Mouse (Mus musculus): Measurements from ENCODE around the gene Mapkapk5. TPM values are rescaled to one million over a fixed set of nuclear protein-coding genes. Genes with fewer than 3 reads are reported as not detected.

The Mapkapk5 gene
- polyA plus RNA-seq, 1 experiment, result 68.7 TPM

DNA sequence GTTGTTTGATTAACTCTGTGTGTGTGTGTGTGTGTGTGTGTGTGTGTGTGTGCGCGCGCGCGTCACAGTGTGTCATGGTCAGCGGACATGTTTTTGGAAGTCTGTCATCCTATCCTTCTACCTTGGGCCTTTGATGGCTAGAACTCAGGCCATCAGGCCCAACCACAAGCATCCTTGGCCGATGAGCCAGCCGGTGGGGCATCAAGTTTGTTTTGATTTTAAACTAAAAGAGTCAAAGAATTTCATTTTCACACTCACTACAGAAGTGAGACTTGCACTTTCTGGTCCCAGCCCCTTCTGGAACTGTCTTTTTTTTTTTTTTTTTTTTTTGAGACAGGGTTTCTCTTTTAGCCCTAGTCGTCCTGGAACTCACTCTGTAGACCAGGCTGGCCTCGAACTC is 39.3 kb upstream of the Mapkapk5 start:
- H3K79me2 ChIP-seq (ENCODE audit: control insufficient read depth, insufficient read depth), result peaks cover 77% of the 10 kb centered on the region
- TF ChIP-seq USF1 (IDR thresholded peaks at IDR 0.05; ENCODE audit: low read depth) (no peak), FOSL1 (IDR thresholded peaks at IDR 0.05; ENCODE audit: insufficient read depth, low read length, poor library complexity, severe bottlenecking) (peak; percentile 40)
- H3K36me3 ChIP-seq (ENCODE audit: control insufficient read depth, insufficient read depth), result peaks cover 17% of the 10 kb centered on the region
- H3ac ChIP-seq (ENCODE audit: control insufficient read depth, insufficient read length, low read depth), result no peak overlapping the region
- no peak overlapping the region for H3K4me3 ChIP-seq (ENCODE audit: insufficient read depth, poor library complexity, severe bottlenecking)
- H3K27me3 ChIP-seq (ENCODE audit: control insufficient read depth, insufficient read depth, insufficient read length), result no peaks in the 10 kb centered on the region
- peaks cover 44% of the 10 kb centered on the region for H3K79me3 ChIP-seq (ENCODE audit: low read depth)

DNA sequence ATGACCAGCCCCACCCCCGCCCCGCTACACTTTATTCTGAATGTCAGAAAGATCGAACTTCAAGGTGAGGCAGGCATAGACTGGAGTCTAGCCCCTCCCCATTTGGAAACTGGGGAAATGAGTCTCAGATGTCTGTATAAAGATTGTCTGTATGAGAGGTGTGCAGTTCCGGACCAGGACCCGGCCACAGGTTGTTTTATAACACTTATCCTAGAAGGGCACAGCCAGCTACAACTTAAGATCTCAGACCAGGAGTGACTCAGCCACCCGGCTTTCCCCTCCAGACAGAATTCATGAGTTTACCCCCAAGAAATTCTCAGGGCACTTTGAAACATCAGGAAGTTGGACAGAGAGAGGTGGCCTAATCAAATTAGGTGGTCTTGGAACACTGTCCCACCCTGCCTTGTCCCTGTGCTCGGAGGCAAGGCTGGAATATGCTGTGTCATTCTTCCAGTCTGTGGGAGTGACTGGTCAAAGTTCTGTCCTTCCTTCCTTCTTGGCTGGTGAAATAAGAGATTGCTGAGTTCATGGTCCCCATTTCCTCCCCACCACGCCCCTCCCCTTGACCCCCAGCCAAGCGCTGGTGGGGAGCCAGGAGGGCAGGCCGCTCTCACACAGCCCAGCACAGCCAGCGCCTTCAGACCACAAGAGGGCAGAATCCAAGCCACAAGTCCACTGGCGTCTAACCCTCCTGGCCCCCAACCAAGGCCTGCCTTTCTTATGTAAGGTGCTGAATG is 38.2 kb upstream of the Mapkapk5 start:
- Histone ChIP-seq H3K4me3 (ENCODE audit: insufficient read depth, poor library complexity, severe bottlenecking) (no peak overlapping the region), H3K27me3 (ENCODE audit: control insufficient read depth, insufficient read depth, insufficient read length) (no peaks in the 10 kb centered on the region), H3K79me2 (ENCODE audit: control insufficient read depth, insufficient read depth) (peaks cover 67% of the 10 kb centered on the region), H3K36me3 (ENCODE audit: control insufficient read depth, insufficient read depth) (peaks cover 28% of the 10 kb centered on the region), H3K79me3 (ENCODE audit: low read depth) (peaks cover 37% of the 10 kb centered on the region), H3ac (ENCODE audit: control insufficient read depth, insufficient read length, low read depth) (no peak overlapping the region)
- no peak for TF ChIP-seq FOSL1 (IDR thresholded peaks at IDR 0.05; ENCODE audit: insufficient read depth, low read length, poor library complexity, severe bottlenecking)
- no peak for TF ChIP-seq USF1 (IDR thresholded peaks at IDR 0.05; ENCODE audit: low read depth)
- TF ChIP-seq MAX (IDR thresholded peaks at IDR 0.05), result peak; percentile 49
- peak; percentile 86 for TF ChIP-seq CTCF (IDR thresholded peaks at IDR 0.05; ENCODE audit: control insufficient read depth, insufficient read depth, insufficient read length)

DNA sequence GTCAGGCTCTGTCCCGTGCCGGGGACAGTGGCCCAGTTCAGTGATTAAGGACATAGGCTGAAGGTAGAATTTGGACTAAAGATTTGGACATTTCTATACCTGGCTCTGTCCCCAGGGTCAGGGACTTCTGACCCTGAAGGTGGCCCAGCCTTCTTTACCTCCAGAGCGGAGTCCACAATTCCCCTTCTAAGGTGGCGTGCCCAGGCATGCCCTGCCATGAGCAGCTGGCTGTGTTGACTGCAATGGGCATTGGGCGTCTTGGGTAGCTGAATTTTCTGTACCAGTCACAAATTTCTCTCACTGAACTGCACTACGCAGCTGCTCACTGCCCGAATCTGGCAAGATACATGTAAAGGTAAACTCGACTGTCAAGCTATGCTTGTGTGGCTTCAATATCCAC is 36.2 kb upstream of the Mapkapk5 start:
- Histone ChIP-seq H3ac (ENCODE audit: control insufficient read depth, insufficient read length, low read depth) (no peak overlapping the region), H3K79me3 (ENCODE audit: low read depth) (peaks cover 28% of the 10 kb centered on the region), H3K79me2 (ENCODE audit: control insufficient read depth, insufficient read depth) (peaks cover 47% of the 10 kb centered on the region), H3K36me3 (ENCODE audit: control insufficient read depth, insufficient read depth) (peaks cover 44% of the 10 kb centered on the region), H3K4me3 (ENCODE audit: insufficient read depth, poor library complexity, severe bottlenecking) (no peak overlapping the region), H3K27me3 (ENCODE audit: control insufficient read depth, insufficient read depth, insufficient read length) (no peaks in the 10 kb centered on the region)
- TF ChIP-seq MAX (IDR thresholded peaks at IDR 0.05), result no peak
- TF ChIP-seq FOSL1 (IDR thresholded peaks at IDR 0.05; ENCODE audit: insufficient read depth, low read length, poor library complexity, severe bottlenecking), result no peak
- TF ChIP-seq CEBPB (IDR thresholded peaks at IDR 0.05; ENCODE audit: low read depth), result no peak

DNA sequence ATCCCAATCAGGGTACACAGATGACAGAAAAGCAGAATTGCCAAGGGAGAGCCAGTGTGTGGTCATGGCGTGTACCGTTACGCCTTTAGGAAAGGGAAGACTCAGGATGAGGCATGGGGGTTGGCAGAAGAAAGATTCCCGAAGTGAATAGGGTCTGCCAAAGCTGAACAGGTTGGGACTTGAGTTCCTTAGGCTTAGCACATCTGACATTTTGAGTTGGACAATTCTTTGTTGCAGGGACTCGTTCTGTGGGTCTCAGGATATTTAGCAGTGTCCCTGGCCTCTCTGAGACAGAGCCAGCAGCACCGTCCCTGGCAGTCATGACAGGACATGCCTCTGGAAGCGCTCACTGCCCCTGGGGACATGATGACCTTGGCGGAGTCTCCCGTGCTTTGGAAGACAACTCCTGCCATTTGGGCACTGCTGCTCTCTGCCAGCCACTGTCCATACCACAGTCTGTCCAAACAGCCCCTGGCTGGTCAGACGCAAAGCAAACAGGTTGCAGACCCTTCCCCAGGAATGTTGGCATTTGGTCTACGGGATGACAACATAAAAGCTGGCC is 31.3 kb upstream of the Mapkapk5 start:
- H3K79me2 ChIP-seq (ENCODE audit: control insufficient read depth, insufficient read depth), result peaks cover 21% of the 10 kb centered on the region

DNA sequence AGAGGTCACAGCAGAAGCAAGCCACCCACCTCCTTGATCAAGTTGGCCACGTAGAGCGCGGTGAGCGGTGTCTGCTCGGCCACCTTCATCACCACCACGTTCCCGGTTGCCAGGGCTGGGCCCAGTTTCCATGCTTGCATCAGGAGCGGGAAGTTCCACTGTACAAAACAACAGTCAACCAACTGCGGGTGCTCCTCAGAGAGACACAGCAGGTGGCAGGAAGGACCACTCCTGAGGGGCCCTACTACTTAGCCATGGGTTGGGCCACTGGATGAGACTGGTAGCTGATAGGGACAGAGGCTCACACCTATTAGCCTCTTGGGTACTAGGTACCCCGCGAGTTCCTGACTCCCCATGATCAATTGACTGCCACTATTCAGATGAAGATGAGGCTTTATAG is 30.2 kb upstream of the Mapkapk5 start:
- Histone ChIP-seq H3K36me3 (ENCODE audit: control insufficient read depth, insufficient read depth) (peaks cover 66% of the 10 kb centered on the region), H3K79me2 (ENCODE audit: control insufficient read depth, insufficient read depth) (peaks cover 9% of the 10 kb centered on the region), H3K4me3 (ENCODE audit: insufficient read depth, poor library complexity, severe bottlenecking) (no peak overlapping the region), H3ac (ENCODE audit: control insufficient read depth, insufficient read length, low read depth) (no peak overlapping the region), H3K79me3 (ENCODE audit: low read depth) (no peaks in the 10 kb centered on the region), H3K27me3 (ENCODE audit: control insufficient read depth, insufficient read depth, insufficient read length) (no peaks in the 10 kb centered on the region)
- TF ChIP-seq USF1 (IDR thresholded peaks at IDR 0.05; ENCODE audit: low read depth) (no peak), MYOD1 (IDR thresholded peaks at IDR 0.05; ENCODE audit: control insufficient read depth, insufficient read length, low read depth) (no peak), MYOG (IDR thresholded peaks at IDR 0.05; ENCODE audit: control insufficient read depth, extremely low read depth, insufficient read length) (no peak), CTCF (IDR thresholded peaks at IDR 0.05; ENCODE audit: control insufficient read depth, insufficient read depth, insufficient read length) (no peak), FOSL1 (IDR thresholded peaks at IDR 0.05; ENCODE audit: insufficient read depth, low read length, poor library complexity, severe bottlenecking) (no peak)

More for the DNA sequence above, 31.3 kb upstream of the Mapkapk5 start:
- Histone ChIP-seq H3K27me3 (ENCODE audit: control insufficient read depth, insufficient read depth, insufficient read length) (no peaks in the 10 kb centered on the region), H3K4me3 (ENCODE audit: insufficient read depth, poor library complexity, severe bottlenecking) (no peak overlapping the region), H3ac (ENCODE audit: control insufficient read depth, insufficient read length, low read depth) (no peak overlapping the region), H3K36me3 (ENCODE audit: control insufficient read depth, insufficient read depth) (peaks cover 67% of the 10 kb centered on the region), H3K79me3 (ENCODE audit: low read depth) (peaks cover 10% of the 10 kb centered on the region)
- TF ChIP-seq FOSL1 (IDR thresholded peaks at IDR 0.05; ENCODE audit: insufficient read depth, low read length, poor library complexity, severe bottlenecking), result no peak
- TF ChIP-seq USF1 (IDR thresholded peaks at IDR 0.05; ENCODE audit: low read depth), result no peak
- no peak for TF ChIP-seq MAX (IDR thresholded peaks at IDR 0.05)
- no peak for TF ChIP-seq MYOG (IDR thresholded peaks at IDR 0.05; ENCODE audit: control insufficient read depth, extremely low read depth, insufficient read length)
- no peak for TF ChIP-seq CTCF (IDR thresholded peaks at IDR 0.05; ENCODE audit: control insufficient read depth, insufficient read depth, insufficient read length)
- no peak for TF ChIP-seq MYOD1 (IDR thresholded peaks at IDR 0.05; ENCODE audit: control insufficient read depth, insufficient read length, low read depth)
- no peak for TF ChIP-seq CEBPB (IDR thresholded peaks at IDR 0.05; ENCODE audit: low read depth)

DNA sequence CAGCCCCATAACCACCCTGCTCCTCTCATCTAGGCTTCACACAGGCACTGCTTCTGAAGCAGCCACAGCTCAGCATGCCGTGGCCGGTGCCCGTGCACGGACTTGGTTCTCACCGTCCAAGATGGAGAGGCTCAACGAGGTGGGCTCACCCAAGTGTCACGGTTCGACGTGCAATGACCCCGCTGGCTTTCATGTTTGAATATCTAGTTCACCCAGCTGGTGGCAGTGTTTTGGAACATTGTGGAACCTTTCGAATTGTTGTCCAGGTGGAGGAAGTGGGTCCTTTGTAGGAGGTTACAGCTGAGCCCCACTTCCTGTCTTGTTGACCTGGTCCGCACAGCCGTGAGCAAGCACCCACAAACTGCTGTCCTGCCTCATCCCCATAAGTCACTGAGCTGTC is 28.4 kb upstream of the Mapkapk5 start:
- H3K79me3 ChIP-seq (ENCODE audit: low read depth), result no peaks in the 10 kb centered on the region
- no peaks in the 10 kb centered on the region for H3K27me3 ChIP-seq (ENCODE audit: control insufficient read depth, insufficient read depth, insufficient read length)
- H3ac ChIP-seq (ENCODE audit: control insufficient read depth, insufficient read length, low read depth), result no peak overlapping the region
- H3K79me2 ChIP-seq (ENCODE audit: control insufficient read depth, insufficient read depth), result no peaks in the 10 kb centered on the region
- TF ChIP-seq MYOD1 (IDR thresholded peaks at IDR 0.05; ENCODE audit: control insufficient read depth, insufficient read length, low read depth), result no peak
- no peak for TF ChIP-seq FOSL1 (IDR thresholded peaks at IDR 0.05; ENCODE audit: insufficient read depth, low read length, poor library complexity, severe bottlenecking)
- TF ChIP-seq USF1 (IDR thresholded peaks at IDR 0.05; ENCODE audit: low read depth), result no peak
- TF ChIP-seq MAX (IDR thresholded peaks at IDR 0.05), result no peak
- TF ChIP-seq CEBPB (IDR thresholded peaks at IDR 0.05; ENCODE audit: low read depth), result no peak
- TF ChIP-seq CTCF (IDR thresholded peaks at IDR 0.05; ENCODE audit: control insufficient read depth, insufficient read depth, insufficient read length), result no peak
- no peak for TF ChIP-seq MYOG (IDR thresholded peaks at IDR 0.05; ENCODE audit: control insufficient read depth, extremely low read depth, insufficient read length)
- H3K4me3 ChIP-seq (ENCODE audit: insufficient read depth, poor library complexity, severe bottlenecking), result no peak overlapping the region
- peaks cover 61% of the 10 kb centered on the region for H3K36me3 ChIP-seq (ENCODE audit: control insufficient read depth, insufficient read depth)

Data from C2C12 (cell line).